Mouse (Mus musculus): ENCODE measurements around the gene Rtl4.

Rtl4 gene

DNA sequence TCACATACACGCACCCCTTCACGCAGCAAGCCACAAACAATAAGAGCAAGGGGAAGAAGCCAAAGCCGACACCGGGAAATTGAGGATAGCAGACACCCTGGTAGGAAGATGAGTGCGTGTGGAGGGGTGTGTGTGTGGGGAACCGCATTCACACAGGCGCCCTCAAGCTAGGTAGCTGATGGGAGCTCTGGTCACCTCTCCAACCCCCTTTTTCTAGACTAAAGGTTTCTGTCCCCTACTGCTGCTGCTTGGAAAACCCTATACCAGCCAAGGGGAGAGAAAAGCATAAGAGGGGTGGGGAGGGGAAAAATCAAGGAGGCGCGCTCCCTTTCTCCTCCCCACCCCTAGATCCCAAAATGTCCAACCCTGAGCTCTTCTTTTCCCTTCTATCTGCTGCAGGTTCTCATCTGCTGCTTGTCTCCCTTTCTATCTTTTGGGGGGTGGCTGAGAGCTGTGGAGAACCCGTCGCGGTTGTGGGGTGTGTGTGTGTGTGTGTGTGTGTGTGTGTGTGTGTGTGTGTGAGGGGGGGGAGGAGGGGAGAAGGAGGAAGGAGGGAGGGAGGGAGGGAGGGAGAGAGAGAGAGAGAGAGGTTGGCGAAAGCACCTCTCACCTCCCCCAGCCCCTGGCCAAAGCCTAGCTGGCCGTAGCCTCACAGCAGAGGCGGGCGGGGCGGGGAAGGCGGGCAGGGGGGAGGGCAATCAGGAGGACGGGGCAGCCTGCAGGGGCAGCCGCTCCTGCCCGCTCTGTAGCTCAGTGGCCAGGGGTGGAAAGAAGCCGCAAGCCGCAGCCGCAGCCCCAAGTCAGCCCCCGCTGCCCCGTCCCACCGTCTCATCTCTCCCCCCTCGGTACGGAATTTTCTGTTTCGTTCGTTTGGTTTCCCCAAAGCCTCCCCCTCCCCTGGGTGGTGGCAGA, at the start of gene Rtl4:
Rtl4 (plus strand) TSS at position 701 of the 912 bp plus-strand sequence.
- in situ Hi-C loops (cut with MboI; ENCODE audit: low sequenced_read_pairs) = no loop called here

- in situ Hi-C loops (cut with MboI; ENCODE audit: low sequenced_read_pairs) = no loop called here
Observed at GRCm38 (mm10) chrX:144644756-144645155, 44.0 kb upstream of the Rtl4 start.

GRCm38 (mm10) chrX:144645394-144645793, 43.3 kb upstream of the Rtl4 start:
- in situ Hi-C loops (cut with MboI; ENCODE audit: low sequenced_read_pairs) = no loop called here

DNA sequence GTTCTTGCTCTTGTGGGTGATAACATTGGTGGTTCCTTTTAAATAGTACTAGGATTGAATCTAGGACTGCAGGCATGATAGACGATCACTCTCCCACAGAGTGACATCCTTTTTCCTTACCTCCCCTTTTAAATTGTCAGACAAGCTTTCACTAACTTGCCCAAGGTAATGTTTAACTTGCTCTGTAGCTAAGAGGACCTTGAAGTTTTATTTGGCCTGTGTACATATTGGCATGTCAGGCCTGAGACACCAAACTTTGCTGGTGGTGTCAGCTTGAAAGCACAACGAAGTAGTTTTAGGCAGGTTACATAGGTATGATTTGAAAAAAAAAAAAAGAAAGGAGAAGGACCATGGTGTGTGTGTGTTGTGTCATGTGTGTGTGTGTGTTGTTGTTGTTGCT, 36.5 kb upstream of the Rtl4 start:
- in situ Hi-C loops (cut with MboI; ENCODE audit: low sequenced_read_pairs) = no loop called here

- in situ Hi-C loops (cut with MboI; ENCODE audit: low sequenced_read_pairs) = no loop called here
Observed at GRCm38 (mm10) chrX:144687742-144688141, 965 bp upstream of the Rtl4 start.

DNA sequence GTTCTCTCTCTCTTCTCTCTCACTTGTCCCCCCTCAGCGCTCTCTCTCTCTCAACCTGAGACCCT, 733 bp upstream of the Rtl4 start, which contains the start of gene Trpc5:
Trpc5 (minus strand) TSS at position 39 of the 65 bp plus-strand sequence.
- in situ Hi-C loops (cut with MboI; ENCODE audit: low sequenced_read_pairs) = no loop called here

- in situ Hi-C loops (cut with MboI; ENCODE audit: low sequenced_read_pairs) = no loop called here
Observed at GRCm38 (mm10) chrX:144689119-144689858, 582 bp downstream of the Rtl4 start.

GRCm38 (mm10) chrX:144689859-144690181, 1.1 kb downstream of the Rtl4 start:
- in situ Hi-C loops (cut with MboI; ENCODE audit: low sequenced_read_pairs) = no loop called here

DNA sequence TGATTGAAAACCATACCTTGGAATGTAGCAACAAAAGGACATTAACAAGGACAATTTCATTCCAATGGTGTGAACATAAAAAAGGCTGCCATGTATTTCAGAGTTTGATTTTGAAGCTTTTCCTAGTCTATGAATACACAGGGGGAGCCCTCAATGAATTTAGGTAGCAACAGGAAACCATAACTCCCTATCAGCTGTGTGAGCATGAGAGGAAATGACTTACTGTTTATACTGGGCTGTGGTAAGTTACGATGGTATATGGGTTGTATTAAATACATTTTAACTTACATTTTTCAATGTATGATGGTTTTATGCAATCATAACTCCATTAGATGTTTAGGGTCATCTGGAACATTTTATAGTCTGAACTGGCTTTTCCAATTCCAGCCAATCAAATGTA, 27.6 kb downstream of the Rtl4 start:
- in situ Hi-C loops (cut with MboI; ENCODE audit: low sequenced_read_pairs) = no loop called here

DNA sequence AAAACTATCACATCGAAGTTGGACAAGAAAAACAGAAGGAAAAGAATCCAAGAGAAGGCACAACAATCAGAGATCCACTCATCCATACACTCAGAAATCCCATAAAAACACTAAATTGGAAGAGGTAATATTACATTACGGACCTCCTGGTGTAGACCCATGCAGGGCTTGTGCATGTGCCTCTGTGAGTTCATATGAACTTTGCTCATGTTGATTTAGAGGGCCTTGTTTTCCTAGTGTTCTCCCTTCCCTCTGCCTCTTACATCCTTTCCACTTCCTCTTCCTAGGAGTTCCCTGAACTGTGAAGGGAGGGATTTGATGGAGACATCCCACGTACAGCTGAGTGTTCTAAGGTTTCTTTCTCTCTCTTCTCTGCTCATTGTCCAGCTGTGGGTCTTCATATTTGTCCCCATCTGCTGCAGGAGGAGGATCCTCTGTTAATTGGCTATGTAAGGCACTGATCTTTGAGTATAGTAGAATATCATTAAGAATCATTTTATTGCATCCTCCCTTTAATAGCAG, 58.9 kb downstream of the Rtl4 start:
- in situ Hi-C loops (cut with MboI; ENCODE audit: low sequenced_read_pairs) = no loop called here

GRCm38 (mm10) chrX:144986980-144987379, 298.3 kb downstream of the Rtl4 start:
- in situ Hi-C loops (cut with MboI; ENCODE audit: low sequenced_read_pairs) = no loop called here

DNA sequence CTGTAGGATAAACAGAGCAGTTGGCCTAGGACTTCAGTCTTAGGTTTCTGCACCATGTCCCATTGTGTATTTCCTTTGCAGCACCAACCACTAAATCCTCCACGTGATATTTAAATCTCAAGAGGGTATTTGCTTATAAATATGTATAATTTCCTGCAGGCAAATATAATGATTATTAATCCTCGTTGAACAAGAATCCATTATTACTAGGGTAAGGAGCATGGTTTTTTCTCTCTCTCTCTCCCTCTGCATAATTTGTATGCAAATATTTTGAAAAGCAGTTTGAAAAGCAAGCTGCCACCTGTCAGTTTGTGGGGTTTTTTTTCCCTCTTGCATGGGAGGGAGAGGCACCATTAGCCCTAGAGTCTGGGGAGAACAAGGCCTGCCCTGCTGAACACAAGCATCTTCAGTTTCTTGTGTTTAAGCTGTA, 376.8 kb downstream of the Rtl4 start:
- in situ Hi-C loops (cut with MboI; ENCODE audit: low sequenced_read_pairs) = no loop called here

DNA sequence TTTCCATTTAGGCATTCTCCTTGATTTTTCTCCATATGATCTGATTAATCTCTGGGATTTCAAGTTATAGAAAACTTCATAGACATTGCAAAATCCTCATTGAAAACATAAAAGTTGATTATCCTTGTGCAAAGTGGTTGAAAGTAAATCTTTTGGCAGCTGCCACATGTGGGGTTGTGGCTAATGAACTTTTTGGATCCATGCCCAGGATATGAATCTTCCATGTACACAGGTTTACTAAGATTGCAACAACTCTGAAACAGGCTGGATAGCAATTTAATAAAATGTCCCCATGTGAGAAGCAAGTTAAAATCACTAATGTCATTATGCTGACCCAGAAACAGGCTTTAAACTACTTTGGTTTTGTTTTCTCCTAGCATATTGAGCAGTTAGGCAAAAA, 401.1 kb downstream of the Rtl4 start:
- in situ Hi-C loops (cut with MboI; ENCODE audit: low sequenced_read_pairs) = no loop called here

- in situ Hi-C loops (cut with MboI; ENCODE audit: low sequenced_read_pairs) = no loop called here
Observed at GRCm38 (mm10) chrX:145090360-145090759, 401.7 kb downstream of the Rtl4 start.

DNA sequence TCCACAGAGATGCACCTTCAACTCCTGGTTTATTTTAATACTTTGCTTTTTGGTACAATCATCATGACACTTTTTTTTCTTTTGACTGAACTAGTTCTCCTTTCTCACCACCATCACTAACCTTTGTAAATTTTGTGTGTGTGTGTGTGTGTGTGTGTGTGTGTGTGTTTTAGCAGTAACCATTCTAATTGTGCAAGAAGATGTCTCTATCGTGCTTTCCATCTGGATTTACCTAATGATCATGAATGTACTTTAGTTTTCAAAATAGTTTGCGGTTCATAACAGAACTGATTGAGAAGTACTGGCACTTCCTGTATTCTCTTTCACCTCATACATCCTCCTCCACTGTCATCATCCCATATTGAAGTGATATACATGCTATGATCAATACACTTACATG, 402.3 kb downstream of the Rtl4 start:
- in situ Hi-C loops (cut with MboI; ENCODE audit: low sequenced_read_pairs) = no loop called here

All from CH12F3 (cell line).